Mouse (Mus musculus) liver, embryonic 14.5 days (tissue): ENCODE data around the gene Mmgt2. TPM values are rescaled to one million over a fixed set of nuclear protein-coding genes. Genes with fewer than 3 reads are reported as not detected.
A peak's percentile ranks its signal among the peaks of the same experiment; 100 is the strongest.

Source experiments
- ATAC-seq: fragments of 200-750 bp; cut with Nextera tagmentation; 2 replicates; pipeline ENCODE4 v1.8.0; 2017; ENCODE audit warnings: moderate number of reproducible peaks, mild to moderate bottlenecking, moderate library complexity; ENCODE audit not compliant: insufficient read depth
- DNase-seq, 3 experiments: peaks; one replicate each; pipeline ENCODE4 v3.0.0-alpha.2; 2012 to 2013; ENCODE audit warnings: low read depth in 3 of 3, low spot score in 3 of 3
- H3K27ac ChIP-seq: fragments of 300-500 bp; sonication (generic); 2 replicates; pipeline ENCODE4 v1.5.1; 2014; ENCODE audit warnings: moderate library complexity, mild to moderate bottlenecking, control low read depth, inconsistent platforms
- H3K27me3 ChIP-seq: fragments of 300-500 bp; sonication (generic); 2 replicates; pipeline ENCODE4 v1.6.1; 2014; ENCODE audit warnings: mild to moderate bottlenecking, low read length, moderate library complexity; ENCODE audit not compliant: control insufficient read depth, insufficient read depth
- H3K36me3 ChIP-seq: fragments of 300-500 bp; sonication (generic); replicated peaks from 2 replicates; pipeline ENCODE4 v1.6.1; 2014; ENCODE audit warnings: low read depth; ENCODE audit not compliant: control insufficient read depth, insufficient read depth
- H3K4me1 ChIP-seq, 2 experiments: fragments of 200-500 bp in 1 of 2; fragments of 300-500 bp in 1 of 2; sonication (generic) in 1 of 2; replicated peaks; 2 replicates each; pipeline ENCODE4 v1.6.1; 2012 to 2014; ENCODE audit warnings: antibody characterized with exemption in 1 of 2, inconsistent platforms in 1 of 2, low read length in 1 of 2; ENCODE audit not compliant: control insufficient read depth in 2 of 2, insufficient read depth in 2 of 2
- H3K4me2 ChIP-seq: fragments of 300-500 bp; sonication (generic); 2 replicates; pipeline ENCODE4 v1.6.1; 2014; ENCODE audit warnings: low read depth, mild to moderate bottlenecking, control low read depth, moderate library complexity
- H3K4me3 ChIP-seq, 2 experiments: fragments of 200-500 bp in 1 of 2; fragments of 300-500 bp in 1 of 2; sonication (generic) in 1 of 2; 2 replicates each; pipeline ENCODE4 v1.5.1; 2012 to 2014; ENCODE audit warnings: low read depth in 2 of 2, low read length in 2 of 2, mild to moderate bottlenecking in 2 of 2, control low read depth in 1 of 2, inconsistent platforms in 1 of 2, moderate library complexity in 1 of 2; ENCODE audit not compliant: insufficient read depth in 1 of 2
- H3K9ac ChIP-seq: fragments of 300-500 bp; sonication (generic); replicated peaks from 2 replicates; pipeline ENCODE4 v1.6.1; 2014; ENCODE audit warnings: mild to moderate bottlenecking, control low read depth, moderate library complexity
- H3K9me3 ChIP-seq: fragments of 300-500 bp; sonication (generic); 2 replicates; pipeline ENCODE4 v1.6.1; 2016; ENCODE audit warnings: low read length, mixed read lengths; ENCODE audit not compliant: control insufficient read depth
- CTCF ChIP-seq: IDR thresholded peaks from 2 replicates; pipeline ENCODE4 v1.5.1; 2016; ENCODE audit warnings: antibody characterized with exemption, low read depth, control low read depth
- EP300 ChIP-seq: IDR thresholded peaks from 2 replicates; pipeline ENCODE4 v1.6.1; 2016; ENCODE audit warnings: antibody characterized with exemption, low read depth
- WGBS: fragments of 180-500 bp; shearing (Covaris S2); extraction: QIAGEN DNeasy Blood & Tissue Kit; methylation state at CpG from one replicate; pipeline ENCODE4 v1.1.7; 2014; ENCODE audit not compliant: insufficient replicate concordance; 5-methylcytosine and 5-hydroxymethylcytosine counted together
- polyA plus RNA-seq, 2 experiments: library from polyadenylated mRNA; depleted of rRNA in 1 of 2; stranded (reverse) in 1 of 2; unstranded in 1 of 2; fragments of >200 nt; fragmentation: Nextera tagmentation in 1 of 2; extraction: Ambion mirVana in 1 of 2; gene quantifications; 2 replicates each; pipeline versions ENCODE4 v1.2.1 to v1.2.3; 2012 to 2014

Gene Mmgt2
- polyA plus RNA-seq, 2 experiments = 8.1 to 8.8 TPM

DNA sequence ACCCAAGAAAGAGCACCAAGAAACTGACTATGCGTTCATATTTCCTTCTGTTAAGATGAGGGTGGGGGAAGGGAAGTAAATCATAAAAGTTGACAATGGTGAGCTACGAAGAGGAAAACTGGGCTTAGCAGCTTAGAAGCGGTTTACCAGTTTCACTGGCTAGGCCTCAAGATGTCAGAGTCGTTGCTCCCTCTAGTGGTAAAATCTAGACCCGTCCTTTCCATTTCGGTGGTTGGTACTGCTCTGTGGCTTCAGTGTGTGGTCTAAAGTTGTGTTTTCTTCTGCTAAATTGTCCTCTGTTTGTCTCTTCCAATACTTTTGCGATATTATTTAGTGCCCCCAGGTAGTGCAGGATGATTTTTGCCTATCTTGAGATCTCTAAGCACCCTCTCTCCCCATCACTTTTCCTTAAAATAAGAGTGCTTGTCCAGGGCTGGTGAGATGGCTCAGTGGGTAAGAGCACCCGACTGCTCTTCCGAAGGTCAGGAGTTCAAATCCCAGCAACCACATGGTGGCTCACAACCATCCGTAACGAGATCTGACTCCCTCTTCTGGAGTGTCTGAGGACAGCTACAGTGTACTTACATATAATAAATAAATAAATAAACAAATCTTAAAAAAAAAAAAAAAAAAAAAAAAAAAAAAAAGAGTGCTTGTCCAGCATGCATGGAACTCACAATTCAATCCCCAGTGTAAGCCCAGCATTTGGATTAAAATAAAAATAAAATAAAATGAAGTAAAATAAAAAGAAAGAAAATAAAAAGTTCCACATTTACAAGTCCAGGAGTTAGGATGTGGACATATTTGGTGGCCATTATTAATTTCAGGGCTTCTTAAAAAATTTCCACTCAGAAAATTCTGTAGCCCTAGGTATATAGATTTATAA lies 45.1 kb downstream of the Mmgt2 start:
- ATAC-seq (peak; percentile 39; the same call in 1 of the 2 replicates), DNase-seq (peak; percentile 30 to 47 (median 31))
- 24% methylated on average over 9 of the region's 11 CpGs for WGBS
- Histone ChIP-seq H3K9ac (no peak overlapping the region), H3K9me3 (no peaks in the 10 kb centered on the region), H3K4me2 (no peak overlapping the region), H3K27ac (no peak overlapping the region), H3K36me3 (no peaks in the 10 kb centered on the region), H3K4me3 (no peak overlapping the region), H3K27me3 (no peaks in the 10 kb centered on the region), H3K4me1 (no peaks in the 10 kb centered on the region)
- TF ChIP-seq EP300 (no peak), CTCF (peak; percentile 72)

DNA sequence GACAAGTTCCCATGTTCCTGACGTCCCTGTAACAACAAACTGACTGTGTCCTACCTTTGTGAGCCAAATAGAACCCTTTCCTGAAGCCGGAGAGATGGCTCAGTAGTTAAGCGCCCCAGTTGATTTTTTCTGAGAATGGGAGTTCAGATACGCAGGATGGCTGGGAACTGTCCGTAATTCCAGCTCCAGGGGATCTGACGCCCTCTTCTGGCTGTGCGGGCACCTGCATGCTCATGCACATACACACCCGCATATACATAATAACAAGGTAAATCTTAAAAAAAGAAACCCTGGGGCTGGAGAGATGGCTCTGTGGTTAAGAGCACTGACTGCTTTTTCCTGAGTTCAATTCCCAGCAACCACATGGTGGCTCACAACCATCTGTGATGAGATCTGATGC lies 46.7 kb downstream of the Mmgt2 start:
- WGBS = 80% methylated on average over 8 of the region's 8 CpGs
- Histone ChIP-seq H3K27ac (no peak overlapping the region), H3K9ac (no peak overlapping the region), H3K4me1 (no peaks in the 10 kb centered on the region), H3K36me3 (no peaks in the 10 kb centered on the region), H3K9me3 (no peaks in the 10 kb centered on the region), H3K27me3 (no peaks in the 10 kb centered on the region), H3K4me3 (no peak overlapping the region), H3K4me2 (no peak overlapping the region)
- ATAC-seq (no peak), DNase-seq (no peak)
- TF ChIP-seq CTCF = peak; percentile 24; the same call in 1 of the 2 replicates
- TF ChIP-seq EP300 = no peak

DNA sequence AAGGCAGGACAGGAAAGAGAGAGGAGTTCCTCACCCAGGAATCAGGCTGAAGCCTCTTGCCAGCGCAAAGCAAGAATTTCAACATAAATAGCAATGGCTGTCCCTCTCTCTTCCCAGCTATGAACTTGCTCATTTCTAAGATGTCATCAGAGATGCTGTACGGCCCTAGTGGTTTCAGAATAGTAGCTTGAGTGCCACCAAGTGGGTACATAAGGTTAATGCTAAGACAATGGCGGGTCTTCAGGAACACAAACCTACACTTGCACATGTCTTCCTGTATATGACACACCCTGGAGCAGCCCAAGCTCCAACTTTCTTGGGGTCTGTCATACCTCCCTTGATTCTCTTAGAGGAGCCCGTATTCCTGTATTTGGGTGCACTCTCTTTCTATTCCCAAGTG lies 51.3 kb downstream of the Mmgt2 start:
- no peaks in the 10 kb centered on the region for H3K9me3 ChIP-seq
- H3K4me1 ChIP-seq = no peaks in the 10 kb centered on the region
- WGBS = 31% methylated on average over 4 of the region's 4 CpGs
- no peak overlapping the region for H3K27ac ChIP-seq
- H3K27me3 ChIP-seq = no peaks in the 10 kb centered on the region
- H3K9ac ChIP-seq = no peak overlapping the region
- H3K4me2 ChIP-seq = no peak overlapping the region
- no peak overlapping the region for H3K4me3 ChIP-seq
- no peak for TF ChIP-seq CTCF
- no peak for TF ChIP-seq EP300
- no peak for ATAC-seq
- no peaks in the 10 kb centered on the region for H3K36me3 ChIP-seq
- no peak for DNase-seq

DNA sequence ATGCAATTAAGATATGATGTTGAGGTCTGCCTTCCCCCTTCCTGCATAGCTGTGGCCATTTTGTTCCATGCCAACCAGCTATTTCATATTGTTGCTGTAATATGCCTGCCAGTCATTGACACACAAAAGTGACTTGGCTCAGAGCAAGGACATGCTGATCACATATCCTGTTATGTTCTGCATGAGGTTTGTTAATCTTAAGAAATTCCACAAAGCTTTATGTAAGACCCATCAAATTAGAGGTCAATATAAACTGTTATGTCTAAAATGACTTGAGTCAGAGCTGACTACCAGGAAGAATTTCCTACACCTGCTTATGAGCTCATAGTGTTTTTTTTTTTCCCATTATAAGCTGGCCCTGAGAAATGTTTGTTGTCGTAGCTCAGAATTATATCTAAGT lies 52.8 kb downstream of the Mmgt2 start:
- no peak overlapping the region for H3K27ac ChIP-seq
- no peaks in the 10 kb centered on the region for H3K4me1 ChIP-seq
- no peak overlapping the region for H3K4me2 ChIP-seq
- no peaks in the 10 kb centered on the region for H3K27me3 ChIP-seq
- no peak for ATAC-seq
- TF ChIP-seq EP300 = no peak
- no peak for TF ChIP-seq CTCF
- no peak for DNase-seq
- H3K36me3 ChIP-seq = no peaks in the 10 kb centered on the region
- WGBS = 51% methylated on average over 1 of the region's 1 CpGs
- H3K9ac ChIP-seq = no peak overlapping the region
- H3K4me3 ChIP-seq = no peak overlapping the region
- H3K9me3 ChIP-seq = no peaks in the 10 kb centered on the region

DNA sequence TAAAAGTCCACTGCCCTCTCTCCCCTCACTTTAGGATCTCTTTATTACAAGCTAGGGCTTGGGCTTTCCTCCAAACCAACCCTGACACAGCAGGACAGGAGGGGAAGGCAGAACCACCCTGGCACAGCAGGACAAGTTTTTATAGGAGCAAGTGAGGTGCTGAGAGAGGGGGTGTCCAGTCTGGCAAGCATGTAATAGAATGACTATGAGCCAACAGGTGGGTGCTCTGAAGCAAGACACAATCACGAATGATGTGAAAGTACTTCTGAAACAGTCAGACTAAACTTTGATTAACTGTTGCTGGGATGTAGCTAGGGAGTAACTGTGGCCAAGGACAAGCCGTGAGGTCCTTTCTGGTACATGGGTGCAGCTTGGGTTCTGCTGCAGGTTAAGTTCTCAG lies 57.7 kb downstream of the Mmgt2 start:
- TF ChIP-seq EP300 (no peak), CTCF (no peak)
- H3K4me1 ChIP-seq = no peaks in the 10 kb centered on the region
- WGBS = 54% methylated on average over 2 of the region's 2 CpGs
- no peak overlapping the region for H3K4me3 ChIP-seq
- DNase-seq (no peak), ATAC-seq (no peak)
- H3K4me2 ChIP-seq = no peak overlapping the region
- H3K36me3 ChIP-seq = no peaks in the 10 kb centered on the region
- H3K27ac ChIP-seq = no peak overlapping the region
- H3K27me3 ChIP-seq = no peaks in the 10 kb centered on the region
- no peak overlapping the region for H3K9ac ChIP-seq
- no peaks in the 10 kb centered on the region for H3K9me3 ChIP-seq
